Mouse (Mus musculus): ENCODE measurements around the gene Ehd1.

Gene Ehd1

DNA sequence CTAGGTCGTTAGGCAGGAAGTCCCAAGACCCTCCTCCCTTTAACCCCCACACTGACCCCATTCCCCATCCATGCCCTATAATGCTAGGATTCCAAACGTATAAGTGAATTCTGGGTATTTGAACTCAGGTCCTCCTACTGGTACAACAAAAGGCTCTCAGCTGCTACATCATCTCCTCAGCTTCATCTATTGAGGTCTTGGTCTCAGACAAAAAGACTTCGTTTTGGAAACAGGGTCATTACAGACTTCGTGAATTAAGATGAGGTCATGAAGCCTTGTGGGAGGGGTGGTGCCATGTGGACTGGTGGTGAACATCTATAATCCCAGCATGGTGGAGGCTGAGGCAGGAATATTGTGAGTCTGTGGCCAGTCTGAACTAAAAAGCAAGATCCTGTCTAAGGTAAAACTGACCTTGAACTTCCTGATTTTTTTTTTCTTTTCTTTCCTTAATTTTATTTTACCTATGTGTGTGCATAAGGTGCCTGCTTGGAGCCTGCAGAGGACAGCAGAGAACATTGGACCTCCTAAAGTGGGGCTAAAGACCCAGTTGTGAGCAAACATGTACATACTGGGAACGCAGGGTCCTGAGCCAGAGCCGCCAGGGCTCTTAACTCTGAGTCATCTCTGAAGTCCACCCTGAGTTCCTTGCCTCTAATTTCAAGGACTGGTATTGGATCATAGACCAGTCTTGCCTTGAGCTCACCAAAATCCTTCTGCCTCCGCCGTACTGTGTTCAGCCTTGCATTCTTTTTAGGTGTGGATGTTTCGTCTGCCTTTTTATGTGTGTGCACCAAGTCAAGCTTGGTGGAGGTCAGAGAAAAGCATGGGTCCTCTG is 57.5 kb downstream of the Ehd1 start:
- DNase-seq (ENCODE audit: low read depth, low spot score): no peak

DNA sequence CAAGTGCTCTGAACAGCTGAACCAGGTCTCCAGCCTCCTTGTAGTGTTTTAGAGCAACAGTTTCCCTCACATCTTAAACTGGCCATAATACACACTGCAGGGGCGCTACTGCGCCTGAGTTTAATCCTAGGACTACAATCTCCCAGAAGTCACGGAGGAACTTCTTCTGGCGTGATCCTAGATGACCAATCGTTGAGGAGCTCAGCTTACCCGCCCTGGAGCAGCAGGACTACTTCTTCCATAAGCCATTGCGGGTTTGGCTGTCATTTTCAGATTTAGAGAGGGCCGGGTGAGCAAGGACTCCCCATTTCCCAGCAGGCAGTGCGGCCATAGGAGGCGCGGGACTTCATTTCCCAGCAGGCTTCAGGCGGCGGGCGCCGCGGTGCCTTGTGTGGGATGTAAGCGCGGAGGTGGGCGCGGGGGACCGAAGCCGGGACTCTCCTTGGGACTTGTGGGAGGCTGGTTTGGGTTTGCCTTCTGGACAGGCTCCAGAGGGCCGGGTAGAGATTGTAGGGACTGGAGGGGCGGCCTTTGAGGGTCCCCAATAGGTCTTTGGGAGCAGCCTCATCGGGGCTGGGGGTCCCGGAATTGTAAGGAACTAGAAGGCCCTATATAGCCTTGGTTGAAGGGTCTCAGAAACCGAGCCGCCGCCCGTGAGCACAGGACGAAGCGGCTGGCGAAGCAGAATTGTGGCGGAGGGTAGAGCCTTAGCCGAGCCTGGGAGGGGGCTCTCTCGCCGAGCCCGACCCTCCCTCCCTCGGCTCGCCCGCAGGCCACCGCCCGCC is 58.3 kb downstream of the Ehd1 start, which contains the start of gene Men1:
Men1 (plus strand) TSS at position 307 of the 785 bp plus-strand sequence.
- peak; percentile 93 for DNase-seq (ENCODE audit: low read depth, low spot score)

DNA sequence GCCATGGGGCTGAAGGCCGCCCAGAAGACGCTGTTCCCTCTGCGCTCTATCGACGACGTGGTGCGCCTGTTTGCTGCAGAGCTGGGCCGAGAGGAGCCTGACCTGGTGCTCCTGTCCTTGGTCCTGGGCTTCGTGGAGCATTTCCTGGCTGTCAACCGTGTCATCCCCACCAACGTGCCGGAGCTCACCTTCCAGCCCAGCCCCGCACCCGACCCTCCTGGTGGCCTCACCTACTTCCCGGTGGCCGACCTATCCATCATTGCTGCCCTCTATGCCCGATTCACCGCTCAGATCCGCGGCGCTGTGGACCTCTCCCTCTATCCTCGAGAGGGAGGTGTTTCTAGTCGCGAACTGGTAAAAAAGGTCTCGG is 58.9 kb downstream of the Ehd1 start:
- peak; percentile 43 for DNase-seq (ENCODE audit: low read depth, low spot score)

DNA sequence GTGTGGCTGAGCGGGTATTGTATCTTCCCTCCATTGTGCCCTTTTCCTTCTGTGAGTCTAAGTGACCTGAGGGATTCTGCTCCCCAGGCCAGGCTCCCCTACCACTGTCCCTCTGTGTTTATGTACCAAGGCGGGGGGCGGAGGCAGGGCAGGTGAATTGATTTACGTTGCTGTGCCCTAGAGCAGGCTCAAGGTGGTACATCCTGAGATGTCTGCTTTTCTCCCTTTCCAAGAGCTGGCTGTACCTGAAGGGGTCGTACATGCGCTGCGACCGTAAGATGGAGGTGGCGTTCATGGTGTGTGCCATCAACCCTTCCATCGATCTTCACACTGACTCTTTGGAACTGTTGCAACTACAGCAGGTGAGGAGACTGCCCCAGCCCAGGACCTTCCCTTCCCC is 60.4 kb downstream of the Ehd1 start:
- no peak for DNase-seq (ENCODE audit: low read depth, low spot score)

DNA sequence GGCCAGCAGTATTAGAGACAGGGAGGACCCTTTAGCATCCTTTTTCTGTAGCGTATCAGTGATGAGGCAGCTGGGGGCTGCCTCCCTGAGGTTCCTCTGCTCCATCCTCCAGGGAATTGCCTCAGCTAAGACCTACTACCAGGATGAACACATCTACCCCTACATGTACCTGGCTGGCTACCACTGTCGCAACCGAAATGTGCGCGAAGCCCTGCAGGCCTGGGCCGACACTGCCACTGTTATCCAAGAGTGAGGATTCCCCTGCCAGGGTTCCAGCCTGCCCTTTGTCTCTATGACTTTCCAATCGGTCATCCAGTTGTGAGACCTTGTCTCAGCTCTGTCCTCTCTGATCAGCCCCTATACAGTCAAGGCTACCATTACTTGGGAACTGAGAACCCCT is 61.6 kb downstream of the Ehd1 start:
- no peak for DNase-seq (ENCODE audit: low read depth, low spot score)

DNA sequence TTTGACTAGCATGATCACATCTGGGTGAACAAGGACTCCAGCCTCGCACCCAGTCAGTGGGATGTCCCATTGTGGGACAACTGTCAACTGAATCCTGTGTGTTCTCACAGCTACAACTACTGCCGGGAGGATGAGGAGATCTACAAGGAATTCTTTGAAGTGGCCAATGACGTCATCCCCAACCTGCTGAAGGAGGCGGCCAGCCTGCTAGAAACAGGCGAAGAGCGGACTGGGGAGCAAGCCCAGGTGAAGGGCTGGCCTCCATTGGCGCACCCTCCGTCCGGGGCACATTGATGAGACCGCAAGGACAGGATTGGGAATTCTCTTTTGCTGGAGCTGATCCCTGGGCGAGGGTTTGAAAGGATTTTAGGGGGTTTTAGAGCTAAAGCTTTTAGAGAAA is 62.2 kb downstream of the Ehd1 start:
- no peak for DNase-seq (ENCODE audit: low read depth, low spot score)

DNA sequence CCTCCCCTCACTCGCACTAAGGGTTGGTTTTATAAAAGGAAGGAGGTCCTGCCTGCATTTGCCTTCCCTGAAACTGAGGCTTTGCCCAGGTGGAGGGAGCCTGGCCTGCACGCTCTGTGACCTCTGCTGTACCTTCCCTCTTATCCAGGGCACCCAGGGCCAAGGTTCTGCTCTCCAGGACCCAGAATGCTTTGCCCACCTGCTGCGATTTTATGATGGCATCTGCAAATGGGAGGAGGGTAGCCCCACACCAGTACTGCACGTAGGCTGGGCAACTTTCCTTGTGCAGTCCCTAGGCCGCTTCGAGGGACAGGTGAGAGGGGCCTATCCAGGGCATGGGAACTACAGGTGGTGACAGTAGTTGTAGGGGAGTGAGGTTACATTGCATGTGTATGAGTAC is 62.7 kb downstream of the Ehd1 start:
- no peak for DNase-seq (ENCODE audit: low read depth, low spot score)

DNA sequence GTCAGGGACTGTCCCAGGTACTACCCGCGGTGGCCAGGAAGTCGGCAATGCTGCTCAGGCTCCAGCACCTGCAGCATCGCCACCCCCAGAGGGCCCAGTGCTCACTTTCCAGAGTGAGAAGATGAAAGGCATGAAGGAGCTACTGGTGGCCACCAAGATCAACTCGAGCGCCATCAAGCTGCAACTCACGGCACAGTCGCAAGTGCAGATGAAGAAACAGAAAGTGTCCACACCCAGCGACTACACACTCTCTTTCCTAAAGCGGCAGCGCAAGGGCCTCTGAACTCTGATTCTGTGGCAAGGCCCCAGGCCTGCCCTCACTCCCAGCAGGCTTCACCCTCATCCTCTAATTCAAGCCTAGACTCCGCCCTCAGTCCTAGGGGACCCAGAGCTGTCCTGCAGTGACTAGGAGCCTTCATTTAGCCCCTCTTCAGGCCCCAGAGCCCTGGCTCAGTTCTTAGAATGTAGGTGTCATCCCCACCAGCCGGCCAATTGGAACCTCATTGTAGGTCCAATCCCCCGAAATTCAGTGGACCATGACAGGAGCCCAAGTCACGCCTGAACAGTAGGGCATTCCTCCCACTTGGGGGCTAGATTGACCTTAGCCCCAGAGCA is 63.5 kb downstream of the Ehd1 start:
- peak; percentile 92 for DNase-seq (ENCODE audit: low read depth, low spot score)

DNA sequence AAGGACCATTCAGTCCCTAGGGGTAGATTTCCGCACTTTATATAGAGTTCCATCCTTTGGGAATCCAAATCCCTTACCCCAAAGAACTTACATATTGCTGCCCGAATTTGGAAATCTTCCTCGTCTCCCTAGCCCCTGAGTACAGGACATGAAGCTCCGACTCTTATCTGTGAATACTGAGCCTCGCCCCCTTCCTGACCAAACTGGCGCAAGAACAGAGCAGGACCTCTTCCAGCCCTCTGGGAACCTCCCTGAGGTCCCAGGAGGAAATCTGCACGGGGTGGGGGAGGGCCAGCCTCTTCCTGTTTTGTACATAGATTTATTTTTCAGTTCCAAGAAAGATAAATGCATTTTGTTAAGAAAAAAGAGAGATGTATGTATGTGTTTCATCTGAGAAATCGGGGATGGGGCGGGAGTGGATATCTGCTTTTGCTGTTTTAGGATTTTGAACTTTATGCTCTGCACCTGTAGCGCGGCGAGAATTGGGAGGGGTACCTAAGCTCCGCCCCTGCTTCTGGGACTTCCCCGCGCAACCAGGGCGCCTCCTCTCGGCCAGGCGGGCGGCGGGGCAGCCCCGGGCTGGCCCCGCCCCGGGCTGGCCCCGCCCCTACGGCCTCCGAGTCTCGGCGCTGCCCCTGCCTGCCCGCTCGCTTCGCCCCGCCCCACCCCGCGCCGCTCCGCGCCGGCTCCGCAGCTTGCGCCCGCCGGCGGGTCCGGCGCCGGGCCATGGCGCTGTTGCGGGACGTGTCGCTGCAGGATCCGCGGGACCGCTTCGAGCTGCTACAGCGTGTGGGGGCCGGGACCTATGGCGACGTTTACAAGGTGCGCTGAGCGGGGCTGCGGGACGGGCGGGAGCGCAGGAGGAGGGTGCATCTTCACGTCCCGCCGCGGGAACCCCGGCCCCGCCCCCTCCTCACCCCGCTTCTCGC is 64.3 kb downstream of the Ehd1 start, which contains the start of gene Map4k2:
Map4k2 (plus strand) TSS at position 612 of the 929 bp plus-strand sequence.
- peak; percentile 95 for DNase-seq (ENCODE audit: low read depth, low spot score)

DNA sequence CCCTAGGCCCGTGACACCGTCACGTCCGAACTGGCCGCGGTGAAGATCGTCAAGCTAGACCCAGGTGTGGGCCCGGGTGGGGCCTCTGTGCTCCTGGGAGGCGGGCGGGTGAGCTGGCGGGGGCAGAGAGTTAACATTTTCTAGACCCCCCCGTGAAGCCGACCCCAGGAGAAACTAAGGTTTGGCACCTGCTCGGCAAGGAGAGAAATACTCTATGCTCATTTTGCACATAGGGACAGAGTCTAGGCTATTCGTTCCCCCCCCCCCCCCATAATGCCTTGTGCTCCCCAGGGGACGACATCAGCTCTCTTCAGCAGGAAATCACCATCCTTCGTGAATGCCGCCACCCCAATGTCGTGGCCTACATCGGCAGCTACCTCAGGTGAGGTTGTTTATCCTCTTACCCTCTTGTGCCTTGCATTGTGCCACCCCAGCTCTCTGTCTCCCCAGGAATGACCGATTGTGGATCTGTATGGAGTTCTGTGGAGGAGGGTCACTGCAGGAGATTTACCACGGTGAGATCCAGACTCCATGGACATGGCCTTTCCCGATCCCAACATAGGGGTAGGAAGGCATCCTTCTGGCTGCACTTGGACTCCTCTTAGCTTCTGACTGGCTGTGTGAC is 65.0 kb downstream of the Ehd1 start:
- DNase-seq (ENCODE audit: low read depth, low spot score): peak; percentile 68

DNA sequence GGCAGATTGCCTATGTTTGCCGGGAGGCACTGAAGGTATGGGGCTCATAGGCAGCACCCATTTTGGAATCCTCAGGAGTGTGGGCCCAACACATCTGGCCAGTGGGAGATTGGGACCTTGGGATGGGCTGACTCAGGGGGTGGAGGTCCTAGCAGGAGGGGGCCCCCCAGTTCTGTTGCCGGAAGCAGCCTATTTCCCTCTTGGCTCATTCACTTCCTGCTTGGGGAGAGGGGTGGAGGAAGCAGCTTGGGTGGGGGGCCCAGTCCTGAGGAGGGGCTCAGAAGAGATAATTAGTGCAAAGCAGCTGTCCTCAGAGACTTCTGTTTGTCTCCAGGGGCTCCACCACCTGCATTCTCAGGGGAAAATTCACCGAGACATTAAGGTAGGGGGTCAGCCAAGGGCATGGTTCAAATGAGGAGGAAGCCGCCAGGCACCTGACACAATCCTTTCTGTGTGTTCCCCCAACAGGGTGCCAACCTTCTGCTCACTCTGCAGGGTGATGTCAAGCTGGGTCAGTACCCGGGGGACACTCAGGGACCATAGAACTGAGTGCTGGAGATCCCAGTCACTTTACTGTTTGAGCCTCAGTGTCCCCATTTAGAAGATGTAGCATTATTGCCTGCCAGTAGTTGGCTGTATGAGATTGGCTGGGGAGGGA is 65.9 kb downstream of the Ehd1 start:
- peak; percentile 35 for DNase-seq (ENCODE audit: low read depth, low spot score)

DNA sequence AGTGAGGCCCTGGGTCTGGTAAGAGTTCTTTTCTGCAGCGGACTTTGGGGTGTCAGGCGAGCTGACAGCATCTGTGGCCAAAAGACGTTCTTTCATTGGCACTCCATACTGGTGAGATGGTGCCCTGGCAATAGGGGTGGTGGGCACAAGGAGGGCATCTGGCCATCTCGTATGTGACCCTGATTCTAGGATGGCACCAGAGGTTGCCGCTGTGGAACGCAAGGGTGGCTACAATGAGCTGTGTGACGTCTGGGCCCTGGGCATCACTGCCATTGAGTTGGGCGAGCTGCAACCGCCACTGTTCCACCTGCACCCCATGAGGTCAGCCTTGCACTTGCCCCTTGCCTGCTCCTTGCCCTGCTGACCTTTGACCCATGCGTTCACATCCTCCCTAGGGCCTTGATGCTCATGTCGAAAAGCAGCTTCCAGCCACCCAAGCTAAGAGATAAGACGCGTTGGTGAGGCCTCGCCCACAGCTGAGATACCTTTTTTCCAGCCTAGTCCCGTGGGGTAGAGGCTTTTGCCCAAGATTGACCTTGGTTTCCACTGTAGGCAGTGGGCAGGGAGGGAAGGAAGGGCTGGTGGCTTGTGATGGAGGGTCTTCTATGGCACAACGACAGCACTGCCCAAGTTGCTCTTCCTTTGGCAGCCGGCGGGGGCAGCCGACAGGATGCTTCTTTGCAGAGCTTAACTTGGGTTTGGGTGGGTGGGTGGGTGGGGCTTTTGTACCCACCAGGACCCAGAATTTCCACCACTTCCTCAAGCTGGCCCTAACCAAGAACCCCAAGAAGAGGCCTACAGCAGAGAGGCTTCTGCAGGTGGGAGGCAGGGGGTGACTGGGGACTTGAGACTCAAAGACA is 66.8 kb downstream of the Ehd1 start:
- DNase-seq (ENCODE audit: low read depth, low spot score): peak; percentile 55

DNA sequence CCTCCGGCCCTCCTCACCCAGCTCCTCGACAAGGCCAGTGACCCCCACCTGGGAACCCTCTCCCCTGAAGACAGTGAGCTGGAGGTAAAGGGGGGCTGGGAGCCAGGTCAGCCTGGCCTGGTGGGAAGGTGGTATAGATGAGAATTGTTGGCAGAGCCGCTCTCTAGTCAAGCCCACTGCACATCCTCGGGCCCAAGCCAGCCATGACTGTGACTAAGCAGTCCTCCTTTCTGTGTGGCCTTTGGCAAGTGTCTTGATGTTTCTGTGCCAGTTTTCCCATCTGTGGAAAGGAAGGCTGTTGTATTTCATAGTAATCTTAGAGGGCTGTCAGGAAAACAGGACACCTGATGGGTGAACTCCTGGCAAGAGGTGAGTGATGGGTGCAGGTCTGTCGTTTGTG is 67.5 kb downstream of the Ehd1 start:
- no peak for DNase-seq (ENCODE audit: low read depth, low spot score)

DNA sequence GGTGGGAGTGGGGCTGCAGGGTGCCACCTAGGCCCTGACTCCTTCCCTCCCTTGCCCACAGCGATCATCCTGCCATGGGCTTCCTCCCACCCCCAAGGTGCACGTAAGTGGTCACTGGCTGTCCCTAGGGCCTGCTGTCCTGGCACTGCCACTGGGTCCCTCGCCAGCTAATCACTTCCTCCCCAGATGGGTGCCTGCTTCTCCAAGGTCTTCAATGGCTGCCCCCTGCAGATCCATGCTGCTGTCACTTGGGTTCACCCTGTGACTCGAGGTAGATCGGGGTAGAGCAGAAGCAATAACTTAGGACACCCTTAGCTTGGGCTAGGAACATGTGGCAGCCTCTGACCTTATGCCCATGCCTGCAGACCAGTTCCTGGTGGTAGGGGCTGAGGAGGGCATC is 69.5 kb downstream of the Ehd1 start:
- no peak for DNase-seq (ENCODE audit: low read depth, low spot score)

DNA sequence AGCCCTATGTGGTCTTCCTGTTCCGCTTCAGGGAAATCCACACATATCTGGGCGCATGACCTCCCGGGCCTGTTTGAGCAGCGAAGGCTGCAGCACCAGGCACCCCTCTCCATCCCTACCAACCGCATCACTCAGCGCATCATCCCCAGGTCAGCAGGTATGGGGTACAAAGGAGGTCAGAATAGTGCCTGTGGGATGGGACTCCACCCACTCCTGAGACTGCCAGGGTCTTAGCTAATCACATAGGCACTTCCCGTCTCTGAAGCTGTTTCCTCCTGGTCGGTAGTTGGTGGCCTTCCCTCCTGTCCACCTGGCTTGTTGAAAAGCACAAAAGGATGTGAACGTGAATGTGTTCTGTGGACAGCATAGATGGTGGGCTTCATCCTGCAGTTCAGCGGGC is 70.1 kb downstream of the Ehd1 start:
- DNase-seq (ENCODE audit: low read depth, low spot score): no peak

DNA sequence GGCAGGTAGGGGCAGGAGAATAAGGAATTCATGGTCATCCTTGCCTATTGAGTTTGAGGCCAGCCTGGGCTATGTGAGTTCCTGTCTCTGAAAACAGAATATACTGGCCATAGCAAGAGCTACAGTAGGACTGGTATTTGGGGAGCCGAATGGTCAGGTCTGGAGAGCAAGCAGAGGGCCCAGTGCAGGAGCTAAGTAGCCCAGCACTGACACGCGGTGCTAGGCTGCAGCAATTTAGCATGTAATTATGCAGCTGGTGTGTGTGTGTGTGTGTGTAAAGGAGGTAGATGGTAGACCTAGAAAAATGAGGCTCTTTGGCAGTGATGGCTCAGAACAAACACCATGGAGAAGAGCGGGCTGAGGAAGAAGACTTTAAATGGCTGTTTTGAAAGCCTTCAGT is 71.1 kb downstream of the Ehd1 start:
- no peak for DNase-seq (ENCODE audit: low read depth, low spot score)

DNA sequence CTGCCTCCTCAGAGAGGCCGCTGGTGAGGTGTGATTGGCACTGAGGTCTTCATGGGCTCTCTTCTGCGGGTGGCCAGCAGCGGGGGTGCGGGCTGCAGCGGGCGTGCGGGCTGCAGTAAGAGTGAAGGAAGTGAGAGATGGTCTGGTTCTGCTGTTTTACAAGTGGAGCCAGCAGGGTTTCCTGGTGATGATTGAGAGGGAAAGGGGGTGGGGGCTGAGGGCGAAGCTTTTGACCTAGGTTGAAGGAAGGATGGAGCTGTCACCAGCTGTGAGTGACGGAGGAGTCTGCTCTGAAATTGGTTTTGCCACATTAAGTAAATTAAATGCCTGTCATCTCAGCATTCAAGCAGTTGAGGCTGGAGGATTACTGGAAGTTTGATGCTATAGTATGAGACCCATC is 72.2 kb downstream of the Ehd1 start:
- no peak for DNase-seq (ENCODE audit: low read depth, low spot score)

DNA sequence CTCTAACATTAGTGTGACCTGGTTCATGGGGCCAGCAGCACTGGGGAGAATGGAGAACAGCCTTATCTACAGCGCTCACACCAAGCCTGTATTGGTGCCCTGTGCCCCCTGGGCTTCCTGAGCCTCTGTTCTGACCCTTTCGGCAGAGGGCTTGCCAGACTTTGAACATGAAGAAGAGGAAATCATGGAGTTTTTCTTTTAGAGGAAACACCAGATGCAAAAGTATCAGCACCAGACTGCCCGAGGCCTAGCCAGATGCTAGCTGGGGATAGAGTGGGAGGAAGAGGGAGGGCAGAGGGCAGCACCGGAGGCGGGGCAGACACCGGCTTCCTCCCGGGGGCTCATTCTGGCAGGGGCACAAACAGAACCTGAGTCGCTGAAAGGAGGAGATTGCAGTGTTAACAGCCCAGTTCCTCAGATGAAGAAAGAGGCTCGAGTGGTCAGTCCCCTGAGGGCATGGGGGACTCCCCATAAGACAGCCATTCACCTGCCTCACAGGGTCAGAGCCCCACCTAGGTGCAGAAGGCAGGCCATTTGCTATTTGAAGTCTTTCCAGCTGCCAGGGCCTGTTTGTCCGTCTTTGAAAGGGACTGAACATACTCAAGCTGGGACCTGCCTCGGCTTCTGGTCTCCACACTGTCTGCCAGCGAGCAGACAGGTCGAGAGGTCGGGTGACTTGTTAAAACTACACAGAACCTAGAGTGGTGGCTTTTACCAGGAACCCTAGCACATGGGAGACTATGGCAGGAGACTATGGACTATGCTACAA is 72.9 kb downstream of the Ehd1 start:
- DNase-seq (ENCODE audit: low read depth, low spot score): no peak
